Mouse (Mus musculus) right cerebral cortex, postnatal 10 days (tissue): ENCODE measurements around the gene Guca1a.
"Not testable (repeated sequence)": the region's sequence is repeated elsewhere in the genome, so short reads cannot be mapped to it uniquely, and the experiment has no call there.

Source experiments
- DNase-seq, 2 experiments: peaks; one replicate each; pipeline ENCODE4 v3.0.0; 2021; ENCODE audit warnings: low spot score in 2 of 2

The Guca1a gene

DNA sequence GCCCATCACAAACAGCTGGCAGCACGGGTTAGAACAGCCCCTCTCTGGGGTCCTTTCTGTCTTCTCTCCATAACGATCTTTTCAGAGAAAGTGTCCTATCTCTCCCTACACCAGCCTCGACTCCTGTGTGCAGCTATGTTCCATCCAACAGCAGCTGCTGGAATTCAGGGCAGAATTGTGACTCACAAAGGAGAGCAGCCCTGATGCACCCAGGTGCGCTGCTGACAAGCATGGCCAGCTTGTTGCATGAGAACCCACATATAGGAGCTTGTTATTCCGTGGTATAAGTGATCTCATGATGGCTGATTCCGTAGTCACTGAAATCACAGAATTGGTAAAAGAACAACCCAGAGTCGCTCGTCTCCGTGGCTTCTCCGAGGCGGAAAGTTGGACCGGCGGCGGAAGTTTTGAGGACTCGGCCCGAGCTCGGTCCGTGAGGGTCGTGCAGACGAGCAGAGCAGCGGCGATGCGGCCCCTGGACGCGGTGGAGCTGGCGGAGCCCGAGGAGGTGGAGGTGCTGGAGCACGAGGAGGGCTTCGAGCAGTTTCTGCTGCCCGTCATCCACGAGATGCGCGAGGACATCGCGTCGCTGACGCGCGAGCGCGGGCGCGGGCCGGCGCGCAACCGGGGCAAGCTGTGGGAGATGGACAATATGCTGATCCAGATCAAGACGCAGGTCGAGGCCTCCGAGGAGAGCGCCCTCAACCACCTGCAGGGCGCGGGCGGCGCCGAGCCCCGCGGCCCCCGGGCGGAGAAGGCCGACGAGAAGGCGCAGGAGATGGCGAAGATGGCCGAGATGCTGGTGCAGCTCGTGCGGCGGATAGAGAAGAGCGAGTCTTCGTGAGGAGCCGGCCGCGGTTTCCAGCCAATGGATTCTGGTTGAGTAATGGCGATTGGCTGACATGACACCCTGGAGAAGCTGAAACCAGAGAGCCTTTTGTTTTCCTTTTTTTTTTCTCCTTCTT, 9.8 kb upstream of the Guca1a start:
- not testable (repeated sequence) for DNase-seq

GRCm38 (mm10) chr17:47408558-47408898, 8.1 kb upstream of the Guca1a start:
- peak in 1 of 2 experiments; percentile 47 for DNase-seq

DNA sequence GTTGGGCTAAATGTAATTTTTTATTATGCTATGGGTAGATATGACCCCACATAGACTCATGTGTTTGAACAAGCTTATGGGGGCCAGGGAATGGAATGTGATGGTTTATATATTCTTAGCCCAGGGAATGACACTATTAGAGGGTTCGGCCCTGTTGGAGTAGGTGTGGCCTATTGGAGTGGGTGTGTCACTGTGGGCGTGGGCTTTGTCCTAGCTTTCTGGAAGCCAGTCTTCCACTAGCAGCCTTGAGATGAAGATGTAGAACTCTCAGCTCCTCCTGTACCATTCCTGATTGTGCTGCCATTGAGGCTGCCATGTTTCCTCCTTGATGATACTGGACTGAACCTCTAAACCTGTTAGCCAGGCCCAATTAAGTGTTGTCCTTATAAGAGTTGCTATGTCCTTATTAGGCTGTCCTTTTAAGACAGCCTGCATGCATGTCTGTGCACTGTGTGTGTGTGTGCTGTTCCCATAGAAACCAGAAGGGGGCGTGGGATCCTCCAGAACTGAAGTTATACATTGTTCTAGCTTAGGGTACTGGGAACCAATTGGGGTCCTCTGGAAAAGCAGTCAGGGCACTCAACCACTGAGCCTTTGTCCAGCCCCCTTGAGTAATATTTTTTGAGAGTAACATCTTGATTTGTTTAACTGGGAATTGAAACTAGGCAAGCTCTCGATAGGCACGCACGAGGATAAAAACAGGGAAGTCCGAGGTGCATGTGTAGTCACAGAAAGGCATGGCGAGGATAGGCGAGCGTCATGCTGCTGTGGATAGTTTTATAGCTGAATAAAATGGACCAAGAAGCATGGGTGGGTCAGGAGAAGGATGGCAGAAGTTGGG, 7.6 kb upstream of the Guca1a start:
- DNase-seq: no peak

DNA sequence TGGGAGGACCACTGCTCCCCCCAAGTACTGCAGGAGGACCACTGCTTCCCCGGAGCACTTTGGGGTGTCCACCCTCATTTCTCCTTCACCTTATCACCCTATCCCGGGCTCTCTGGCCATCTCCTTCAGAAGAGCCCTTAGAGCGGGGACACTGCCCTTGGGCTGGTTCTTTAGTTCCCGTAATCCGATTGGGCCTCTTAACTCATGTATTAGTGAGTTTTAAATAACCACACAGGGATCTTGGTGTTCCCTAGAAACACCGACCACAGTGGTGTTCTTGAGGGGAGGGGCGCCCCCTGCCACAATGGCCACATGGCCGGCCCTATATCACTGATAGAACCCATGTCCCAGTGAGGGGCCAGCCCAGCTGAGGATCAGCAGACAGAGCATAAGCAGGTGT, 1.3 kb downstream of the Guca1a start:
- no peak for DNase-seq

DNA sequence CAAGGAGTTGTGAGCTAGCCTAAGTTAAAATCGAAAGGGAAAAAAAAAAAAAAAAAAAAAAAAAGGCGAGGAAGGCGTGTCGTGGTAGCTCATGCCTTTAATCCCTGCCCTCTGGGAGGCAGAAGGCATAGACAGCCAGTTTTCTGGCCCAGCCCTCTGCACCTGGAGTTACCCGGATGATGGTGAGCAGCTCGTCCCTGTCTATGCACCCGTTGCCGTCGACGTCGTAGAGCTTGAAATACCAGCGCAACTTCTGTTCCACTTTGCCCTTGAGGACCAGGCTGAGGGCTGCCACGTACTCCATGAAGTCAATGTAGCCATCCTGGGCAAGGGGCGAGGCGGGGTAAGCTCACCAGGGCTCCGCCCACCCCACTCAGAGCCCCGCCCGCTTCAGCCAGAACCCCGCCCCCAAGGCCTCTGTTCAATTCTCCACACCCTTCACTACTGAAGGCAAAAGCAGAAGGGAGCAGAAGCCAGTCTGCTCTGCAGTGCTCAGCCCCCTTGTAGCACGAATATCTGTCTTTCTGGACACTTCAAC, 4.9 kb downstream of the Guca1a start:
- no peak for DNase-seq

- no peak for DNase-seq
Observed at GRCm38 (mm10) chr17:47394223-47394869, 6.0 kb downstream of the Guca1a start.

GRCm38 (mm10) chr17:47386649-47387048, 13.7 kb downstream of the Guca1a start:
- DNase-seq: no peak

GRCm38 (mm10) chr17:47385145-47385544, 15.2 kb downstream of the Guca1a start, which contains the start of gene Guca1b:
Guca1b (plus strand) TSS chr17:47385393.
- DNase-seq: no peak

- DNase-seq: no peak
Observed at GRCm38 (mm10) chr17:47384064-47384463, 16.3 kb downstream of the Guca1a start.

- DNase-seq: no peak
Observed at GRCm38 (mm10) chr17:47383266-47383665, 17.1 kb downstream of the Guca1a start.

DNA sequence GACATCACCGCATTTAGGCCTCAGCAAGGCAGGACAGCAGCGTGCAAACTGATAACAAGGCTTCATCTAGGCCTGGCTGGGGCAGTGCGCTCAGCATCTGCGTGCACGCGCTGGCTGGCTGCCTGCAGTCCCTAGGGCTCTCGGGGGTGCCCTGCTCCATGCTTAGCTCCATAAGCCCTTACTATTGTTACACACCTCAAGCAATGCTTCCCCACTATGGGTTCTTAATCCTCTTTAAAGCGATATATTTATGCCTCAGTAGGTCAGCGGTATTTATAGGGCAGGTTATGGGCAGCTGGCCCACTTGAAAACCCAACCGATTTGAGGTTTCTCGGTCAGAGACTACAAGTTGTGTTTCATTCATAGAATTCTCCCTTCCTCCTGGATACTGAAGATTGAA, 18.5 kb downstream of the Guca1a start:
- no peak for DNase-seq

GRCm38 (mm10) chr17:47378133-47378532, 22.3 kb downstream of the Guca1a start:
- no peak for DNase-seq

DNA sequence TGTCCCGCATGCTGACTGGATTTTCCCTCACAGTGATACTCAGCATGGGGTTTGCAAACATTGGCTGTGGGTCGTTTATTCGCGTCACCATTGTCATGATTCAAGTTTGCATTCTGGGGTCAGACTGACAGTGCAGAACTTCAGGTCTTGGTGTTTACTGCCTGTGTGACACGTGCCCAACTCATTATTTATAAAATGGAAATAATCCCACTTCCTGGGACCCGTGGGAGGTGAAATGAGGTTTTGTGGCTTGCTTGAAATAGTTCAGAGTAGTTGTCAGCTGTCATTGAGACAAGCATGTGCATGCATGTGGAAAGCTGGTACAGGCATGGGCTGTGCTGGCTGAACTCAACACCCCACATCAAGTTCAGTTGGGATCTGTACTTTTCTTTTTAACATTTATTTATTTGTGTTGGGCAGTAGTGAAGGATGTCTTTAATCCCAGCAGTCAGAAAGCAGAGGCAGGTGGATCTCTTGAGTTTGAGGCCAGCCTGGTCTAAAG, 23.6 kb downstream of the Guca1a start:
- no peak for DNase-seq

- no peak for DNase-seq
Observed at GRCm38 (mm10) chr17:47373991-47374390, 26.4 kb downstream of the Guca1a start.

DNA sequence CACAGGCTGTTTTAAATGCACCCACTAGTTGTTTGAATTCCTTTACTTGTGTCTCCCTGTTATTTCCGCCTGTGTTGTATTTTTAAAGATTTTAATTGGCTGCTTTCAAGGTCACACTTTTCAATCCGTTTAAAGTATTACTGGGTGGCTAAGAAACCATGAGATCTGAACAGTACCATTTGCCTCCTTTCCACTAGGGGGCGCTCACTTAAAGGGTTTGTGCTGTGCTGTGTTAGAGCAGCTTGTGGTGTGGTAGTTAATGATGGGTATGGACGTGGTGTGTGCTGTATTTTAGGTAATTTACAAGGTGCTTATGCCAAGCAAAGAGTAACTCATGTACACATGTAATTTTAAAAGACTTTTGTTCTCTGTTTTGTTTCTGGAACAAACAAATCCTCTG, 28.9 kb downstream of the Guca1a start:
- peak; percentile 70 to 76 for DNase-seq

- peak in 1 of 2 experiments; percentile 47 for DNase-seq
Observed at GRCm38 (mm10) chr17:47369087-47369443, 31.3 kb downstream of the Guca1a start.

GRCm38 (mm10) chr17:47368401-47369086, 31.8 kb downstream of the Guca1a start, which contains the start of gene Mrps10:
Mrps10 (plus strand) TSS chr17:47368887.
- peak; percentile 93 to 94 for DNase-seq

DNA sequence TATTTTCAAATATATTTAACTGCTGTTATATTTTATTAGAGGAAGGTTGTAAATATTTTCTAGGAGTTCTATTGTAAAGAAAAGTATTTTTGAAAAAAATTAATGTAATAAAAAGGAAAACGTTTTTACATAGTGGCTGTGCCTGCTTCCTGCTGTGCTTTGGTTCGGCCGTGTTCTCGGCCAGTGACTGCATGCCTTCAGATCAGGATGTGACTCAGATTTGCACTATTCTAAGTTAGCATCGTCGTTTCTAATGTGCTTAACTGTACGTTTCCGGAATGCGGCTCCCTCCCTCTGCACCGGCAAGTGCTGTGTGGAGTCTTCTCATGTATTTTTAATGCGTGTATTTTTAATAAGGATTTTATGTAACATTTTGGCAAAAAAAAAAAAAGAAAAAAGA, 39.0 kb downstream of the Guca1a start:
- no peak for DNase-seq

GRCm38 (mm10) chr17:47359964-47360363, 40.4 kb downstream of the Guca1a start:
- peak in 1 of 2 experiments; percentile 47 for DNase-seq

- DNase-seq: no peak
Observed at GRCm38 (mm10) chr17:47349721-47350319, 50.6 kb downstream of the Guca1a start.
